Mouse (Mus musculus) C2C12 (cell line): ENCODE data around the gene Lman2l.

Experiments
- CEBPB ChIP-seq: IDR thresholded peaks from one replicate; pipeline ENCODE4 v1.6.1; 2011; ENCODE audit warnings: low read depth, mild to moderate bottlenecking, control low read depth, moderate library complexity
- CTCF ChIP-seq: IDR thresholded peaks from one replicate; pipeline ENCODE4 v1.5.1; 2011; ENCODE audit not compliant: control insufficient read depth, insufficient read depth, insufficient read length
- MAX ChIP-seq: IDR thresholded peaks from one replicate; pipeline ENCODE4 v1.6.1; 2011; ENCODE audit warnings: mild to moderate bottlenecking, control low read depth
- USF1 ChIP-seq: IDR thresholded peaks from one replicate; pipeline ENCODE4 v1.6.1; 2011; ENCODE audit warnings: low read depth, mild to moderate bottlenecking, control low read depth, moderate library complexity

DNA sequence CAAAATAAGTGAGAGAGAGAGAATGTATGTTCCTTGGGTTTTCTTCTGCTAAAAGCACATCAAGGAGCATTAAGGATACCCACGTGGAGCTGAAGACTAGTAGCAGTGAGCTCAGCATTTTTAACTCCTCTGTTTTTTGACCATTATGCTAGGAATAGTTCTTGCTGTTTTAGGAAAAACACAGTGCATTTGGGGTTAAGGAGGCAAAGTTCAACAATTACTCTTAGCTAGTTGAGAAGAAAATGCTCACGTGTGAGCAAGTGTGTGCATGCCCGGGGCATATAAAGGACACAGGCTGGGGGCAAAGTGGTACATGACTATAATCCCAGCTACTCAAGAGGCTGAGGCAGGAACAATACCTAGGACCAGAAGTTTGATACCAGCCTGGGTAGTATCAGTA, 11.5 kb downstream of the Lman2l start:
- TF ChIP-seq CEBPB (no peak), MAX (no peak), CTCF (no peak), USF1 (no peak)
